ENCODE assay signal across 24 mouse cellular contexts in genomic region chr8:47046340-47046739, GRCm38 (mm10). TPM values are rescaled to one million over a fixed set of nuclear protein-coding genes. Genes with fewer than 3 reads are reported as not detected.
"Had no signal": no experiment of that assay in that cellular context is flagged by ENCODE, and none has a peak within 500 bp of the region (broad histone marks: within the 10 kb centered on the region; RNA-seq: fewer than 3 reads in every experiment).

No protein-coding gene starts in this region.

- H3K4me1 ChIP-seq: heart, embryonic 10.5 days; heart, embryonic 12.5 days; hindbrain, embryonic 13.5 days; hindbrain, embryonic 15.5 days; limb, embryonic 12.5 days; liver, embryonic 13.5 days had no signal

- H3K4me2 ChIP-seq: heart, embryonic 12.5 days; hindbrain, embryonic 13.5 days; hindbrain, embryonic 15.5 days; limb, embryonic 12.5 days; liver, embryonic 11.5 days; liver, embryonic 13.5 days had no signal

- H3K9ac ChIP-seq: heart, embryonic 12.5 days; hindbrain, embryonic 13.5 days; hindbrain, embryonic 15.5 days; limb, embryonic 12.5 days; liver, embryonic 13.5 days had no signal

- H3K4me3 ChIP-seq: gastrocnemius, adult 2 months; heart, embryonic 10.5 days; heart, embryonic 12.5 days; hindbrain, embryonic 13.5 days; hindbrain, embryonic 15.5 days; layer of hippocampus, adult 2 months; left cerebral cortex, adult 2 months; limb, embryonic 10.5 days; limb, embryonic 12.5 days; liver, embryonic 13.5 days had no signal

- H3K9me3 ChIP-seq: heart, embryonic 10.5 days; heart, embryonic 12.5 days; hindbrain, embryonic 15.5 days; limb, embryonic 10.5 days; limb, embryonic 12.5 days; liver, embryonic 13.5 days had no signal

- H3K27ac ChIP-seq: gastrocnemius, adult 2 months; heart, embryonic 10.5 days; hindbrain, embryonic 13.5 days; hindbrain, embryonic 15.5 days; layer of hippocampus, adult 2 months; left cerebral cortex, adult 2 months; limb, embryonic 10.5 days; limb, embryonic 12.5 days; liver, embryonic 13.5 days had no signal

- ATAC-seq: inflammation-experienced regulatory T-cells, adult 6 months; intestine, postnatal 0 days had no signal

- H3K27me3 ChIP-seq: heart, embryonic 12.5 days; hindbrain, embryonic 13.5 days; hindbrain, embryonic 15.5 days; limb, embryonic 12.5 days; liver, embryonic 13.5 days had no signal

- DNase-seq: gastrocnemius, adult 2 months; gastrocnemius, postnatal 10 days; gastrocnemius, postnatal 25 days; heart, adult 18-20 months; heart, postnatal 10 days; kidney, adult 18-20 months; kidney, postnatal 10 days; kidney, postnatal 25 days; kidney, postnatal 4 days; liver; liver, embryonic 13.5 days had no signal

- H3K36me3 ChIP-seq: heart, embryonic 10.5 days; heart, embryonic 12.5 days; hindbrain, embryonic 13.5 days; hindbrain, embryonic 15.5 days; limb, embryonic 10.5 days; limb, embryonic 12.5 days; liver, embryonic 13.5 days had no signal

RNA-seq across cellular contexts. Expression of gene Enpp6, which starts 59.7 kb away (rescaled TPM):
- total RNA-seq: granulocyte monocyte progenitor cell, adult 5-6 weeks; hematopoietic stem cell, adult 5-6 weeks had no signal
